Mouse (Mus musculus): Measurements from ENCODE around the gene Galns. TPM values are rescaled to one million over a fixed set of nuclear protein-coding genes. Genes with fewer than 3 reads are reported as not detected.
"Not testable (repeated sequence)": the region's sequence is repeated elsewhere in the genome, so short reads cannot be mapped to it uniquely, and the experiment has no call there.

The Galns gene
- polyA plus RNA-seq, 1 experiment from 2014 or later, result 8.9 TPM

DNA sequence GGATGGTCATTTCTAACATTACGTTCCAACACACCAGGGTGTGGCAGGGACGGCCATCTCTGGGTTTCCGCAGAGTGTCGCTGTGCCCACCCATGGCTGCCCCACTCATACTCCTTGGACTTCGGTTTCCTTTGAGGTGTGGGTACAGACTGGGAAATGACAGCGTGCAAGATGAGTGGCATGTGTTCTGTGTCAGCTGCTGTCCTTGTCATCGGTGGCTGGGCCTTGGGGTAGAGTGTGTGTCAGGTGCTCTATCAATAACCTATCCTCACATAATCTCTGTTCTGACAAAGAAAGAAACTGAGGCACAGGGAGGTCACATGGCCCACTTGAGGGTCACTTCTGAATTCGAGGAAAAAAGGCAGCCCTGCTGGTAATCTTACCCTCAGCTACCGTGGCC lies 26.0 kb upstream of the Galns start:
- 87% methylated on average over 9 of the region's 9 CpGs for WGBS
- no peak overlapping the region for H3K9ac ChIP-seq (ENCODE audit: low read depth, low read length)
- H3K9me3 ChIP-seq (replicated peaks; ENCODE audit: control insufficient read depth, low read length, poor library complexity, severe bottlenecking), result no peaks in the 10 kb centered on the region
- no peak for ATAC-seq
- no peak overlapping the region for H3K4me2 ChIP-seq (ENCODE audit: low read length)
- H3K4me3 ChIP-seq (ENCODE audit: low read depth, low read length), result no peak overlapping the region
- H3K36me3 ChIP-seq (ENCODE audit: control insufficient read depth, insufficient read depth, low read length), result peaks cover 38% of the 10 kb centered on the region
- H3K4me1 ChIP-seq (ENCODE audit: control insufficient read depth, insufficient read depth, low read length), result no peaks in the 10 kb centered on the region; the same call in 1 of the 2 replicates
- no peak overlapping the region for H3K27ac ChIP-seq (ENCODE audit: low read length)
- no peaks in the 10 kb centered on the region for H3K27me3 ChIP-seq (ENCODE audit: control insufficient read depth, insufficient read depth, low read depth, low read length)

DNA sequence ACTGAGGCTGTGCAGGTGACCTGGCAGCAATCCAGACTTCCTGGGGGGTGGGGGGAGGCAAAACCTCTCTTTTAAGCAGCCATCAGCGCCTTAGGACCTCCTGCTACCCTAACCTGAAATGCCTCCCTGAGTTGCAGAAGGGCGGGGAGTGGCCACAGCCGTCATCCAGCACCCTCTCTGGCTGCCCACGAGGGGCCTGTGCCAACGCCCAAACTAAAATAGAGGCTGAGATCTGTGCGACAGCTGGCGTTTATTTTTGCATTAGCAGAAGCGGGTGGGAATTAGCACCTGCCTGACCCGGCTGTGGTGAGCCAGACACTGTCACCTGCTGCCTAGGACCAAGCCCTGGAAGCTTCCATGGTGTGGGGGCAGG lies 25.5 kb upstream of the Galns start:
- Histone ChIP-seq H3K27me3 (ENCODE audit: control insufficient read depth, insufficient read depth, low read depth, low read length) (no peaks in the 10 kb centered on the region), H3K4me2 (ENCODE audit: low read length) (no peak overlapping the region), H3K9ac (ENCODE audit: low read depth, low read length) (no peak overlapping the region), H3K27ac (ENCODE audit: low read length) (no peak overlapping the region), H3K36me3 (ENCODE audit: control insufficient read depth, insufficient read depth, low read length) (peaks cover 36% of the 10 kb centered on the region), H3K4me1 (ENCODE audit: control insufficient read depth, insufficient read depth, low read length) (no peaks in the 10 kb centered on the region; the same call in 1 of the 2 replicates), H3K9me3 (replicated peaks; ENCODE audit: control insufficient read depth, low read length, poor library complexity, severe bottlenecking) (no peaks in the 10 kb centered on the region), H3K4me3 (ENCODE audit: low read depth, low read length) (no peak overlapping the region)
- WGBS, result 74% methylated on average over 9 of the region's 9 CpGs
- ATAC-seq, result no peak

DNA sequence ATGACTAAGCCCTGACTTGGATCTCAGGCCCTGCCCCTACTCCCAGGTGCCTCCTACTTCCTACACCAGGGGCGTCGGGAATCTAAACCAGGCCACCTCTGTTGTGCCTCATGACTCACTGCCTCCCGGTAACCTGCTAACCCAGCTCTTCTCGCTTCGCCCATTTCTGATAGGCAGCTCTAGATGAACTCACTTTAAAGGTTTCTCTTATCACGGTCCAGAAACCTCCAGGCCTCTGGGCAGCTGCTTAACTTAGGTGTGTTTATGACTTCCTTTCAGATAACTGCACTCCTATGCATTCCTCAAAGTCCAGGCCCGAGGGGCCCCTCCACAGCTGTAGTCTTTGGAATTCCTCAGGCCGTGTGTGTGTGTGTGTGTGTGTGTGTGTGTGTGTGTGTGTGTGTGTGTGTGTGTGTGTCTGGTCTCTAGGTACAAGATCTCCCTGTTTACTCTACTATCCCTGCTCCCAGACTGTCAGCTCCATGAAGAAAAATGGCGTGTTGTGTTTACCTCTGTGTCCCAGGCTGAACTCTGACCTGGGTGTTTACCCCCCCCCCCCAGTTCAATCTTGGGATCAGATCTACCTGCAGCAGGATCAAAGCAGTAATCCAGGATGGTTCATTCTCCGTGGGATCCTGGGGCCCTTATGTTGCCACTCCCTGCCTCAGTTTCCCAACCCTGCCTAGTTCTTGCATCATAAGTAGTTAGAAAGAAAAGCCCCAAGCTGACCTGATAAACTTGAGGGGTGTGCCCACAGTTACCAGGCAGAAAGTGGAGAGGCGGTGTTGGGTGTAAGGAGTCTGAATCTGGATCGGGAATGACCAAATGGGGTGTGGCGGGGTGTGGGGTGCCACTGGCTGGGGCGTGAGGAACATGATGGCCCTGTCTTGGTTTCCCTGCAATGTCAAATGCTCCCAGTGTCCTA lies 24.9 kb upstream of the Galns start:
- Histone ChIP-seq H3K4me3 (ENCODE audit: low read depth, low read length) (no peak overlapping the region), H3K27me3 (ENCODE audit: control insufficient read depth, insufficient read depth, low read depth, low read length) (no peaks in the 10 kb centered on the region), H3K4me2 (ENCODE audit: low read length) (no peak overlapping the region), H3K36me3 (ENCODE audit: control insufficient read depth, insufficient read depth, low read length) (peaks cover 36% of the 10 kb centered on the region), H3K4me1 (ENCODE audit: control insufficient read depth, insufficient read depth, low read length) (no peaks in the 10 kb centered on the region; the same call in 1 of the 2 replicates), H3K9ac (ENCODE audit: low read depth, low read length) (no peak overlapping the region), H3K9me3 (replicated peaks; ENCODE audit: control insufficient read depth, low read length, poor library complexity, severe bottlenecking) (no peaks in the 10 kb centered on the region), H3K27ac (ENCODE audit: low read length) (no peak overlapping the region)
- no peak for ATAC-seq
- 80% methylated on average over 14 of the region's 14 CpGs for WGBS

DNA sequence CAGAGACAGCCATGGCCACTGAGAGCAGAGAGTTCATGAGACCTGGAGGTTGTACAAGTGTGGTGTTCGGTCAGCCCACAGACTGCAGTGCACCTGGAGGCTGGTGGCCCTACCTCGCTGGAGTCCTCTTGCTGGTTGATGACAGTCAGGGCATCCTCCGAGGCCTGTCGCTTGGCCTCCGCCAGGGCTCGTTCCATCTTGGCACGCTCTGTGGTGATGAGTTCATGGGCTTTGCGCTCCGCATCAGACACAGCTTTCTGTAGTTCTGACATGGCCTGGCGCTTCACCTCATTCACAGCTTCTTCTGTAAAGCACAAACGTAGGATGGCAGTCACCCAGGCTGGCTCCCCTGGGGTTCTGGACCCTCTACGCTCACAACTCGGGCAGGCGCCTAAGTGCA lies 21.9 kb upstream of the Galns start:
- no peak overlapping the region for H3K27ac ChIP-seq (ENCODE audit: low read length)
- H3K36me3 ChIP-seq (ENCODE audit: control insufficient read depth, insufficient read depth, low read length), result peaks cover 30% of the 10 kb centered on the region
- H3K27me3 ChIP-seq (ENCODE audit: control insufficient read depth, insufficient read depth, low read depth, low read length), result no peaks in the 10 kb centered on the region
- ATAC-seq, result no peak
- no peak overlapping the region for H3K4me3 ChIP-seq (ENCODE audit: low read depth, low read length)
- 94% methylated on average over 14 of the region's 14 CpGs for WGBS
- no peak overlapping the region for H3K4me2 ChIP-seq (ENCODE audit: low read length)
- H3K9ac ChIP-seq (ENCODE audit: low read depth, low read length), result no peak overlapping the region
- no peaks in the 10 kb centered on the region for H3K4me1 ChIP-seq (ENCODE audit: control insufficient read depth, insufficient read depth, low read length)
- no peaks in the 10 kb centered on the region for H3K9me3 ChIP-seq (replicated peaks; ENCODE audit: control insufficient read depth, low read length, poor library complexity, severe bottlenecking)

DNA sequence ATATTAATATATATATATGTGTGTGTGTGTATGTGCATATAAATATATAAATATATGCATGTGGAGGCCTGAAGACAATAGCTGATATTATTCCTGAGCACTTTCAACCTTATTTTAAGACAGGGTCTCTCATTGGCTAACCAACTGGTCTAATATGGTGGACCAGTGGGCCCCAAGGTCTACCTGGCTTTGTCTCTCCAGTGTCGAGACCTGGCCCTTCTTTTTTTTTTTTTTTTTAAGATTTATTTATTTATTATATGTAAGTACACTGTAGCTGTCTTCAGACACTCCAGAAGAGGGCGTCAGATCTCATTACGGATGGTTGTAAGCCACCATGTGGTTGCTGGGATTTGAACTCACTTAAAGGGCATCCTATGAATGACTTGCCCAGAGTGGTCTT lies 20.9 kb upstream of the Galns start:
- 80% methylated on average over 3 of the region's 3 CpGs for WGBS
- H3K36me3 ChIP-seq (ENCODE audit: control insufficient read depth, insufficient read depth, low read length), result peaks cover 27% of the 10 kb centered on the region
- not testable (repeated sequence) for H3K9me3 ChIP-seq (replicated peaks; ENCODE audit: control insufficient read depth, low read length, poor library complexity, severe bottlenecking); H3K4me3 ChIP-seq (ENCODE audit: low read depth, low read length); H3K9ac ChIP-seq (ENCODE audit: low read depth, low read length); H3K27ac ChIP-seq (ENCODE audit: low read length); H3K27me3 ChIP-seq (ENCODE audit: control insufficient read depth, insufficient read depth, low read depth, low read length); ATAC-seq; H3K4me1 ChIP-seq (ENCODE audit: control insufficient read depth, insufficient read depth, low read length); H3K4me2 ChIP-seq (ENCODE audit: low read length)

DNA sequence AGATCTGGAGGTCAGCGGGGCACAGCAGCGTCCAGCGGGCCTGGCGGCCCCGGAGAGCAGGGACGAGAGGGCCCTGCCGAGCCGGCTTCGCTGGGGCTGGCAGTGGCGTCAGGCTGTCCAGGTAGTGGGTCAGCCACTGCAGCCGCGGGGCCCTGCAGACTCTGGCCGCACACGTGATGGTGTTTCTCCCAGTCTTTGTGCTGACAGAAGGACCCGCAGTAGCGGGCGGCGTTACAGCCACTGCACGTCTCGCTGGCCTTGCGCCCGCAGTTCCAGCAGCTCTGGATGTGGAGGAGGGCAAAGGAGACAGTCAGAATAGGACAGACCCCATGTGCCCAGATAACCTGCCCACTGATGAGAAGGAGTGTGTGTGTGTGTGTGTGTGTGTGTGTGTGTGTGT lies 19.4 kb upstream of the Galns start:
- H3K36me3 ChIP-seq (ENCODE audit: control insufficient read depth, insufficient read depth, low read length), result peaks cover 27% of the 10 kb centered on the region
- WGBS, result 51% methylated on average over 22 of the region's 22 CpGs
- H3K4me1 ChIP-seq (ENCODE audit: control insufficient read depth, insufficient read depth, low read length), result no peaks in the 10 kb centered on the region
- no peak overlapping the region for H3K27ac ChIP-seq (ENCODE audit: low read length)
- no peaks in the 10 kb centered on the region for H3K27me3 ChIP-seq (ENCODE audit: control insufficient read depth, insufficient read depth, low read depth, low read length)
- no peak overlapping the region for H3K9ac ChIP-seq (ENCODE audit: low read depth, low read length)
- no peak for ATAC-seq
- H3K9me3 ChIP-seq (replicated peaks; ENCODE audit: control insufficient read depth, low read length, poor library complexity, severe bottlenecking), result no peaks in the 10 kb centered on the region
- H3K4me3 ChIP-seq (ENCODE audit: low read depth, low read length), result no peak overlapping the region
- no peak overlapping the region for H3K4me2 ChIP-seq (ENCODE audit: low read length)

DNA sequence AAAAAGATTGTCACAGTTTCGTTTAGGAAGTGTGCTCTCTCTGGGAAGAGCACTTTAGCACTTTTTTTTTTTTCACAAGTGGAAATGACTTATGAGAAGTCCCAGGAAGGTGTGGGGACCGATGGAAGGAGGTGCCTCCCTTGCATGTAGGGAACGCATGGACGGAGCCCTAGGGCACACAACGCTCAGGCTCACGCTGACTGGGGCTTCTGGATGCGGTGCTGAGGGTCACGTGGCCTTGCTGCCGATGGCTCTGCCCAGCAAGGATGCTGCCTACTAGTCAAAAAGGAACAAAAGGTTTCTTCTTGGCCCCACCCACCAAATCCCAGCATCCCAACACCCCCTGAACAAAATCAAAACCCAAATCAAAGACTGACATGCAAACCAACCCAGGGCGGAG lies 18.1 kb upstream of the Galns start:
- no peak for ATAC-seq
- no peak overlapping the region for H3K4me2 ChIP-seq (ENCODE audit: low read length)
- 20% methylated on average over 10 of the region's 10 CpGs for WGBS
- no peaks in the 10 kb centered on the region for H3K27me3 ChIP-seq (ENCODE audit: control insufficient read depth, insufficient read depth, low read depth, low read length)
- no peak overlapping the region for H3K9ac ChIP-seq (ENCODE audit: low read depth, low read length)
- H3K36me3 ChIP-seq (ENCODE audit: control insufficient read depth, insufficient read depth, low read length), result peaks cover 16% of the 10 kb centered on the region
- no peaks in the 10 kb centered on the region for H3K4me1 ChIP-seq (ENCODE audit: control insufficient read depth, insufficient read depth, low read length)
- no peak overlapping the region for H3K27ac ChIP-seq (ENCODE audit: low read length)
- H3K4me3 ChIP-seq (ENCODE audit: low read depth, low read length), result no peak overlapping the region
- no peaks in the 10 kb centered on the region for H3K9me3 ChIP-seq (replicated peaks; ENCODE audit: control insufficient read depth, low read length, poor library complexity, severe bottlenecking)

DNA sequence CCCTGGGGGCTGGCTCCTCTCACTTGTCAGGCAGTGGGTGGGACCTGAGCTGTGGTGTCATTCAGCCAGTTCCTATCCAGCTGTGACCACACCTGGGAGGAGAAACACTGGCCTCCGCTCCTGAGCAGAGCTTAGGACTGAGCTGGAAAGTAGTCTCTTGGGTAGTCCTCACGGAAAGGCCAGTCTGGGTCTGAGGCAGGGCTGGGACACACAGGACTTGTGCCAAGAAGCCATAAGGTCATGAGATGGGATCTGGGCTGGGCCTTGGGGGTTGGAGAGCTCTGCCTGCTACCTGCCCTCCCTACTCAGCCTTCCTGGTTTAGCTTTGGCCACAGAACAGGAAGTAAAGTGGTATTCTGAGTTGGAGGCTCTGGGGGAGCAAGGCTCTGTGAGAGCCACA lies 15.6 kb upstream of the Galns start:
- Histone ChIP-seq H3K36me3 (ENCODE audit: control insufficient read depth, insufficient read depth, low read length) (0 out of 2 replicates have a peak, but pooled peaks cover 3% of the 10 kb centered on the region), H3K27me3 (ENCODE audit: control insufficient read depth, insufficient read depth, low read depth, low read length) (no peaks in the 10 kb centered on the region), H3K4me2 (ENCODE audit: low read length) (no peak overlapping the region), H3K27ac (ENCODE audit: low read length) (no peak overlapping the region), H3K4me1 (ENCODE audit: control insufficient read depth, insufficient read depth, low read length) (no peaks in the 10 kb centered on the region), H3K9me3 (replicated peaks; ENCODE audit: control insufficient read depth, low read length, poor library complexity, severe bottlenecking) (no peaks in the 10 kb centered on the region), H3K9ac (ENCODE audit: low read depth, low read length) (no peak overlapping the region), H3K4me3 (ENCODE audit: low read depth, low read length) (no peak overlapping the region)
- WGBS, result 75% methylated on average over 2 of the region's 2 CpGs
- ATAC-seq, result no peak

DNA sequence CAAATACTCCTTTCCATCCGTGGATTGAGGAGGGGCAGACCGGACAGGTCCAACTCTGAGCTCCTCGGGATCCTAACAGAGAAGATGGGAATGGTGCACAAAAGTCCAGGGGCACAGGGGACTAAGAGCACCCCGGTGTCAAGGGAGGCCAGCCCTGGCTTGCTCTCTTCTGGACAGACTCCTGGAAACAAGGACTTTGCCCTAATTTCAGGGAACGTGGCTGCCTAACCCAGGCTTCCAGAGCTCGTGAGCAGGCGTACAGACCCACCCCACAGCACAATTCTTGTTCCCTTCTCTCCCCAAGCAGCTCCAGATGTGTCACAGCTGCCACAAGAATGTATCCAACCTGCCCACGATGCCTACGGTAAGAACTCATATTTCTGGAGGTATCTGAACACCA lies 14.5 kb upstream of the Galns start:
- WGBS, result 91% methylated on average over 9 of the region's 9 CpGs
- H3K27me3 ChIP-seq (ENCODE audit: control insufficient read depth, insufficient read depth, low read depth, low read length), result no peaks in the 10 kb centered on the region
- ATAC-seq, result no peak
- H3K9me3 ChIP-seq (replicated peaks; ENCODE audit: control insufficient read depth, low read length, poor library complexity, severe bottlenecking), result no peaks in the 10 kb centered on the region
- H3K4me1 ChIP-seq (ENCODE audit: control insufficient read depth, insufficient read depth, low read length), result no peaks in the 10 kb centered on the region
- no peak overlapping the region for H3K27ac ChIP-seq (ENCODE audit: low read length)
- no peak overlapping the region for H3K4me3 ChIP-seq (ENCODE audit: low read depth, low read length)
- no peak overlapping the region for H3K4me2 ChIP-seq (ENCODE audit: low read length)
- no peak overlapping the region for H3K9ac ChIP-seq (ENCODE audit: low read depth, low read length)
- 0 out of 2 replicates have a peak, but pooled peaks cover 3% of the 10 kb centered on the region for H3K36me3 ChIP-seq (ENCODE audit: control insufficient read depth, insufficient read depth, low read length)

All from midbrain, embryonic 16.5 days (tissue).